ENCODE assay signal across 28 mouse cellular contexts in the genomic region with DNA sequence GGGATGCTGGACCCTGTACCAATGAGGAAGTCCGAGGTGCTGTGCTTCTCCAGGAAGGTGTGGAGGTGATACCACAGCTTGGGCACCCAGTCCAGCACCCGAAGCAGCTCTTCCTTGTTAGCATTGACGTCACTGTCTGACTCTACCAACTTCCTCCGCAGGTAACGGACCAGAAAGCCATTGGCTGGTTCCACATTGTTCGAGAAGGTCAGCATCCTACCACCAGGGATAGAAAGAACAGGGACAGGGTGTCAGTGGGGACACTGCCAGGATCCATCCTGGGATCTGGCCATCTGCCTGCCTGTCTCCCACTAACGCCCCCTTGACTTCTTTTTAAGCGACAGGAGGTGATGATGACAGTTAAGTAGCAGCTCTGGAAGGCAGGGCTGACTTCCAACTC. TPM values are rescaled to one million over a fixed set of nuclear protein-coding genes. Genes with fewer than 3 reads are reported as not detected.
A peak's percentile ranks its signal among the peaks of the same experiment; 100 is the strongest.
DNase-seq lines count a peak whose midpoint lies in the region; ATAC-seq lines count a peak whose summit lies in the region.
"Had no signal": no experiment of that assay in that cellular context is flagged by ENCODE, and none has a peak within 500 bp of the region (broad histone marks: within the 10 kb centered on the region; RNA-seq: fewer than 3 reads in every experiment).

No protein-coding gene starts in this region.

- ATAC-seq in frontal cortex, adult (ENCODE audit: low TSS enrichment) = peak; percentile 60
- ATAC-seq in monocyte, adult 5-6 weeks (replicated peaks; ENCODE audit: insufficient number of reproducible peaks, low FRiP score, low TSS enrichment, poor library complexity, severe bottlenecking) = 0 out of 2 replicates have a peak, but pooled peaks have one; percentile 22
- ATAC-seq: activated CD4-positive, CD25-positive, alpha-beta regulatory T cell, adult 4 months; CD4-positive, CD25-positive, alpha-beta regulatory T cell, adult 4 months; forebrain, embryonic 13.5 days; forebrain, embryonic 15.5 days; Patski had no signal

- peaks cover 87% of the 10 kb centered on the region for H3K36me3 ChIP-seq in heart, embryonic 10.5 days
- H3K36me3 ChIP-seq: G1E had no signal

- H3K27me3 ChIP-seq in heart, embryonic 10.5 days (ENCODE audit: insufficient read depth, poor library complexity, severe bottlenecking) = no peaks in the 10 kb centered on the region
- H3K27me3 ChIP-seq: embryonic facial prominence, embryonic 13.5 days; embryonic facial prominence, embryonic 15.5 days; forebrain, embryonic 13.5 days; forebrain, embryonic 15.5 days; Patski had no signal

- no peaks in the 10 kb centered on the region for H3K9me3 ChIP-seq in heart, embryonic 10.5 days
- H3K9me3 ChIP-seq: embryonic facial prominence, embryonic 13.5 days; embryonic facial prominence, embryonic 15.5 days; forebrain, embryonic 13.5 days; forebrain, embryonic 15.5 days; G1E had no signal

- DNase-seq in frontal cortex, postnatal 25 days (ENCODE audit: low spot score in 2 of 2) = no peak
- DNase-seq in heart, embryonic 10.5 days (ENCODE audit: low spot score) = peak; percentile 53
- DNase-seq in heart, adult 9 months (ENCODE audit: low spot score in 2 of 2) = no peak
- DNase-seq in right cerebral cortex, adult 18-20 months = peak; percentile 28
- no peak for DNase-seq in right cerebral cortex, postnatal 14 days
- no peak for DNase-seq in retina, postnatal 1 day
- DNase-seq: adrenal gland, adult 8-10 months; adrenal gland, postnatal 14 days; adrenal gland, postnatal 36 days; B cell, adult 2 months; cerebellum, adult 11 months; cerebellum, adult 18-20 months; cerebellum, adult 8-10 months; cerebellum, adult 9-11 months; cerebellum, postnatal 14 days; cerebellum, postnatal 36 days; embryo, embryonic 11 days had no signal

- H3K4me3 ChIP-seq in heart, embryonic 10.5 days = no peak overlapping the region
- H3K4me3 ChIP-seq: embryonic facial prominence, embryonic 13.5 days; embryonic facial prominence, embryonic 15.5 days; erythroblast, embryonic 14.5 days; forebrain, embryonic 13.5 days; forebrain, embryonic 15.5 days had no signal

- no peaks in the 10 kb centered on the region for H3K4me1 ChIP-seq in heart, embryonic 10.5 days
- H3K4me1 ChIP-seq: embryonic facial prominence, embryonic 13.5 days; embryonic facial prominence, embryonic 15.5 days; forebrain, embryonic 13.5 days; forebrain, embryonic 15.5 days had no signal

- H3K27ac ChIP-seq in heart, embryonic 10.5 days = no peak overlapping the region
- H3K27ac ChIP-seq: embryonic facial prominence, embryonic 13.5 days; embryonic facial prominence, embryonic 15.5 days; forebrain, embryonic 13.5 days; forebrain, embryonic 15.5 days had no signal

- 84% methylated on average over 8 of the region's 8 CpGs for WGBS in heart, embryonic 10.5 days

RNA-seq across cellular contexts. Expression of gene Ipo9, which starts 19.6 kb away (rescaled TPM):
- polyA plus RNA-seq in heart, embryonic 10.5 days (2016; fragmentation: Nextera tagmentation; extraction: Ambion mirVana) = 118 and 134 TPM in 2 replicates
- total RNA-seq in monocyte, adult 5-6 weeks (2017) = 21.4 to 32.9 TPM (median 21.8 TPM) in 3 replicates

Comparison
In these comparisons a context has a peak if more than half of its experiments do, and no peak if none do; other contexts are left out.
1. DNase-seq: peak in heart, embryonic 10.5 days (single experiment) and right cerebral cortex, adult 18-20 months (single experiment); none in frontal cortex, postnatal 25 days (0 of 2), heart, adult 9 months (0 of 2), right cerebral cortex, postnatal 14 days (single experiment) and retina, postnatal 1 day (single experiment).